Mouse (Mus musculus): ENCODE measurements around the gene Rpusd1.

- TF ChIP-seq CTCF (IDR thresholded peaks at IDR 0.05; ENCODE audit: control insufficient read depth, insufficient read depth, insufficient read length) (peak; percentile 81), MYOD1 (IDR thresholded peaks at IDR 0.05; ENCODE audit: control insufficient read depth, insufficient read length, low read depth) (no peak), USF1 (IDR thresholded peaks at IDR 0.05; ENCODE audit: low read depth) (no peak), MAX (IDR thresholded peaks at IDR 0.05) (no peak)
These were observed 4.6 kb downstream of the Rpusd1 start for GRCm38 (mm10) chr17:25732082-25732481.

All from C2C12 (cell line).